9 mouse cellular contexts compared by ENCODE assay signal in genomic region chr5:120127641-120128040, GRCm38 (mm10). TPM values are rescaled to one million over a fixed set of nuclear protein-coding genes. Genes with fewer than 3 reads are reported as not detected.
DNase-seq lines count a peak whose midpoint lies in the region; ATAC-seq and TF ChIP-seq lines count a peak whose summit lies in the region.
"Had no signal": no experiment of that assay in that cellular context is flagged by ENCODE, and none has a peak within 500 bp of the region (broad histone marks: within the 10 kb centered on the region; RNA-seq: fewer than 3 reads in every experiment).

No protein-coding gene starts in this region.

- 57% methylated on average over 10 of the region's 10 CpGs for WGBS in midbrain, embryonic 11.5 days
- WGBS in midbrain, embryonic 15.5 days: 45% methylated on average over 10 of the region's 10 CpGs

- peaks cover 23% of the 10 kb centered on the region for H3K36me3 ChIP-seq in midbrain, embryonic 11.5 days (ENCODE audit: control insufficient read depth, insufficient read depth, low read length)
- peaks cover 8% of the 10 kb centered on the region; the same call in 1 of the 2 replicates for H3K36me3 ChIP-seq in midbrain, embryonic 15.5 days (replicated peaks)

- peak; percentile 73 for TF ChIP-seq CTCF in gastrocnemius, adult 2 months (IDR thresholded peaks at IDR 0.05)

- H3K27me3 ChIP-seq in midbrain, embryonic 11.5 days (ENCODE audit: control insufficient read depth, insufficient read depth, low read length): no peaks in the 10 kb centered on the region
- no peaks in the 10 kb centered on the region for H3K27me3 ChIP-seq in midbrain, embryonic 15.5 days (replicated peaks)
- H3K27me3 ChIP-seq: limb, embryonic 12.5 days had no signal

- H3K9me3 ChIP-seq in midbrain, embryonic 11.5 days (ENCODE audit: control insufficient read depth, low read length): no peaks in the 10 kb centered on the region
- no peaks in the 10 kb centered on the region for H3K9me3 ChIP-seq in midbrain, embryonic 15.5 days
- H3K9me3 ChIP-seq: limb, embryonic 12.5 days had no signal

- H3K9ac ChIP-seq in midbrain, embryonic 11.5 days (ENCODE audit: low read length): no peak overlapping the region
- H3K9ac ChIP-seq in midbrain, embryonic 15.5 days: no peak overlapping the region
- H3K9ac ChIP-seq: limb, embryonic 12.5 days had no signal

- 0 out of 2 replicates have a peak overlapping the region, but pooled peaks have one; percentile 16 for H3K27ac ChIP-seq in gastrocnemius, adult 2 months
- no peak overlapping the region for H3K27ac ChIP-seq in midbrain, embryonic 11.5 days (ENCODE audit: low read depth, low read length)
- H3K27ac ChIP-seq in midbrain, embryonic 15.5 days: no peak overlapping the region
- H3K27ac ChIP-seq: limb, embryonic 12.5 days had no signal

- ATAC-seq in midbrain, embryonic 11.5 days (ENCODE audit: low FRiP score): no peak
- no peak for ATAC-seq in midbrain, embryonic 15.5 days (replicated peaks)
- no peak for ATAC-seq in megakaryocyte-erythroid progenitor cell, adult 5-6 weeks (replicated peaks; ENCODE audit: low FRiP score, low TSS enrichment, poor library complexity, severe bottlenecking)

- H3K4me1 ChIP-seq in midbrain, embryonic 11.5 days (ENCODE audit: control insufficient read depth, insufficient read depth, low read length): no peaks in the 10 kb centered on the region
- no peaks in the 10 kb centered on the region for H3K4me1 ChIP-seq in midbrain, embryonic 15.5 days
- H3K4me1 ChIP-seq: limb, embryonic 12.5 days had no signal

- intact Hi-C loops in gastrocnemius, adult 2 months (cut with DNase I): no loop called here

- peak; percentile 43 for DNase-seq in gastrocnemius, adult 2 months
- no peak for DNase-seq in gastrocnemius, postnatal 25 days
- peak; percentile 84 for DNase-seq in midbrain, embryonic 11.5 days (ENCODE audit: low spot score, missing footprints)
- peak; percentile 22 for DNase-seq in embryo, embryonic 11 days
- DNase-seq in thymus, postnatal 0 days (ENCODE audit: low spot score): peak; percentile 53
- DNase-seq in kidney, postnatal 14 days: no peak

- no peak overlapping the region for H3K4me2 ChIP-seq in midbrain, embryonic 11.5 days
- H3K4me2 ChIP-seq in midbrain, embryonic 15.5 days: no peak overlapping the region
- H3K4me2 ChIP-seq: limb, embryonic 12.5 days had no signal

- H3K4me3 ChIP-seq in gastrocnemius, adult 2 months: no peak overlapping the region
- no peak overlapping the region for H3K4me3 ChIP-seq in midbrain, embryonic 11.5 days (ENCODE audit: low read depth, low read length)
- H3K4me3 ChIP-seq in midbrain, embryonic 15.5 days: no peak overlapping the region
- H3K4me3 ChIP-seq: limb, embryonic 12.5 days had no signal

RNA-seq across cellular contexts. Expression of gene Rbm19, which starts 11.4 kb away (rescaled TPM):
- 10 to 100 TPM; 18.8 to 20.5 TPM for total RNA-seq in gastrocnemius, adult 2 months (2021)
- total RNA-seq in gastrocnemius, postnatal 25 days (2021): 10 to 100 TPM; 16.8 to 18.5 TPM
- 23.0 and 24.5 TPM in 2 replicates for polyA plus RNA-seq in midbrain, embryonic 11.5 days (2014; fragmentation: Nextera tagmentation; extraction: Ambion mirVana)
- 18.8 and 22.2 TPM in 2 replicates for polyA plus RNA-seq in midbrain, embryonic 15.5 days (2015; fragmentation: Nextera tagmentation; extraction: Ambion mirVana)
- polyA plus RNA-seq in thymus, postnatal 0 days (2015; fragmentation: Nextera tagmentation; extraction: Ambion mirVana): 24.0 and 24.7 TPM in 2 replicates
- total RNA-seq in megakaryocyte-erythroid progenitor cell, adult 5-6 weeks (2014; fragmentation: Nextera tagmentation): 21.3 and 57.4 TPM in 2 replicates
- total RNA-seq in megakaryocyte-erythroid progenitor cell, adult 5-6 weeks (2017): 24.7 and 33.2 TPM in 2 replicates

Comparison
In these comparisons a context has a peak if more than half of its experiments do, and no peak if none do; other contexts are left out.
1. DNase-seq: peak in gastrocnemius, adult 2 months (single experiment), midbrain, embryonic 11.5 days (single experiment), embryo, embryonic 11 days (single experiment) and thymus, postnatal 0 days (single experiment); none in gastrocnemius, postnatal 25 days (single experiment) and kidney, postnatal 14 days (single experiment).